Mouse (Mus musculus): Measurements from ENCODE around the gene Gm14569.

Gm14569 gene

DNA sequence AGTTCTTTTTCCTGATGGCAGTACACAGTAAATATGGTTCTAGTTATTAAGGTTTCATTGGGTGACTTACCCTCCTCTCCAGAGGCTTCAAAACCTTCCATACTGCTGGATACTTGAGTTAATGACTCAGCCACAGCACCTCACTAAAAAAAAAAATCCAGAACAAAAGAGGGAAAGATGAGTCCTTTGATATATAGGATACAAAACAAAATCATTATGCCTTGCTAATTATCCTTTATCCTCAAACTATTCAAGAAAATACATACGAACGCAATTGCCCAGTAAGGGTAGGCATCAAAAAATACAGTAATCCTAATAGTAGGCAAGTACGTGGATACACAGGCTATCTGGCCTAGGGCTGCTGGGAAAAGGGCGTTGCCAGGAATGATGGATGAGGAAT is at the start of gene Gm14569:
Gm14569 (minus strand) TSS at position 101 of the 400 bp plus-strand sequence.
- DNase-seq (ENCODE audit: low spot score in 2 of 2), result no peak

DNA sequence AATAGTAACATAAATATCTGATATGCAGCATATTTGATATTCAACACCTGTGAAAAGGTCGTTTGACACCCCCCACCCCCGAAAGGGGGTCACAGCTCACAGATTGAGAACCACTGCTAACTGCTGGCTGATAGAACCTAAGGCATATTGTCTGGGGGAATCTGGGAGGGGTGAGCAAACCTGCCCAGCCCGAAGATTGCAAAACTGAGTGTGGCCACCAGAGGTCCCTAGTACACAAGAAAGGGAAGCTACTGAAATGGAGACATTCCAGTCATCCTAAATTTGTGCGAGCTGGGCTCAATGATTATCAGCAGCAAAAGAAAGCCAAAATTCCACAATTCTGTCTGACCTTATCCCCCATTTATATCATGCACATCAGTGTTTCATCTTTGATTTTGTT is 42.9 kb upstream of the Gm14569 start:
- peak; percentile 68 to 86 for DNase-seq (ENCODE audit: low spot score in 2 of 2)

DNA sequence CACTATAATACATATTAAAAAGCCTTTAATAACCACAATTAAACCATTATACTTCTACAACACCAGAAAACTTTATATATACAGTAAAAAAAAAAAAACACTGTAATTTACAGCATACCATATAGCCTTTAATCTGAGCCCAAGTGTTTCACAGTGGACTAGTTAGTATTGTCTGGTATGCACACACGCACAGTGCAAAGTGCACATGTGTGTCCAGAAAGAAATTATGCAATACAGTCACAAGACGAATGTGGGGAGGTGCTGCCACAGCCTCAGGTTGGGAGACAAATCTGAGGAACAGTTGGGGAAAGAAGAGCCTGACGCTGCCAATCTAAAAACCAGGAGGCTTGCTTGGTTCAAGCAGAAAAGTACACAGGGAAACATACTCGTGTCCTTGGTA is 42.1 kb upstream of the Gm14569 start:
- DNase-seq (ENCODE audit: low spot score in 2 of 2), result no peak

DNA sequence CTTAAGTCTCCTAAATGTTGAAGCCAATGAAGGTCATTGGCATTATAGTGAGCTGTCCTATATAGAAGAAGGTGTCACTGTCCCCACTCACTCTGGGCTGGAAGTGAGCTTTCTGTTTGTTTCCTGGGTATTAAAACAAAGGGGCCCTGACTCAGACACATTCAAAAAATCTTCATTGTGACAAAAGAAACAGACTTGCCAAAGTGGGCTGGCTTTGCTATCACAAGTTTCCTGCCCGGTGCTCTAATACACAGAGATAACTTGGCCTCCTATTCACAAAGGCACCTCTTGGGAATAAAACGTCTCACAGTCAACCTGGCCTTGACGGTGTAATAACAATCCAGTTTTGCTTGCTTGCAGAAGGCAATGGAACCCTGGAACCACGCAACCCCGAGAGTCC is 38.6 kb upstream of the Gm14569 start:
- no peak for DNase-seq (ENCODE audit: low spot score in 2 of 2)

DNA sequence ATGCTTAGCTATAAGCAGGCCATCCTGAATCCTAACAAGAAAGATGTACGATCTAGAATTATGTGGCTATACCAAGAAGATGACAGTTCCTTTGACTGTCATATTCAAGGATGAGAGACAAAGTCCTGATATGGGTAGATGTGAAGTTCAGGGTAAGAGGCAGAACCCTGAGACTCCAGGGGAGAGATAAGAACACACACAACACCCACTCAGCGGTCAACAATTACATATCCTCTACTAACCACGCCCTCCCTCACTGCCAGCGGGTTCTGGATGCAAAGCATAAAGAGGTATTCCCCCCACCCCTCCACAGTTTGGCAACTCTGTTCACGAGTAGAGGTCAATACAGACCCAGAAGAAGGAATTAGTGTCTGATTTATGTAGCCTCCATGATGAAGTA is 32.1 kb upstream of the Gm14569 start:
- no peak for DNase-seq (ENCODE audit: low spot score in 2 of 2)

DNA sequence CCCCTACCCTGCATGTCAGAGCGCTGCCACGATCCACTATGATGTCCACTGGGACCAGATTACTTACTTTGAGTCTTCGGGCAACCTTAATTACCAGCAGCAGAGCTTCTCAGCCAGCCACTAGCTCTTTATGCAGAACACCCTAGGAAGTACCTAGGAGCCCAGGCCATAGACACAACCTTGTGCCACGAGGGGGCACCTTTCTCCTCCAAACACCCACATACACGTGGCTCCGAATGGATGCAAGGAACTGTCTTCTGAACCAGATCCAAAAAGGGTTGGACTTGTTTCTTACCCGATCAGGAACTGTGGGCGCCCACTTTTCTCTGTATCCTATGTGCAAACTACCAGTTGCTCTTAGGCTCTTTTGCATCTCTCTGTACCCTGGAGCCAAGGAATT is 22.1 kb upstream of the Gm14569 start:
- DNase-seq (ENCODE audit: low spot score in 2 of 2), result no peak

DNA sequence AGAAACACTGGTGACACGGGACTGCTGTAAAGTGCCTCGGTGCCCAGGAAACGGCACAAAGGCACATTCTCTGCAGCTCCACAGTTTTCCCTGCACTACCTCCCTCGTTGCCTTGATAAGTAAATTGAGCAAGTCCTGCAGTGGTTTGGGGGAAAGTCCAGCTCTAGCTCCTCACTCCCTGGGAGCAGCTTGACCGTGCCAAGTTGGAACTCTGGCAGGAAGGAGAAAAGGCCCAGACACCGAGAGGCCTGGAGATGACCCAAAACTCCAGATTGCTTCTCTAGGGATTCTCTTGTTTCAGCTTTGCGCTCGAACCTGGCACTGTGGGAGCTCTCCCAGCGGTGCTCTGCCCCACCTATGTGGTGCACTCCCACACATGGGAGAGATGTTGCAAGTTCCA is 21.6 kb upstream of the Gm14569 start:
- no peak for DNase-seq (ENCODE audit: low spot score in 2 of 2)

DNA sequence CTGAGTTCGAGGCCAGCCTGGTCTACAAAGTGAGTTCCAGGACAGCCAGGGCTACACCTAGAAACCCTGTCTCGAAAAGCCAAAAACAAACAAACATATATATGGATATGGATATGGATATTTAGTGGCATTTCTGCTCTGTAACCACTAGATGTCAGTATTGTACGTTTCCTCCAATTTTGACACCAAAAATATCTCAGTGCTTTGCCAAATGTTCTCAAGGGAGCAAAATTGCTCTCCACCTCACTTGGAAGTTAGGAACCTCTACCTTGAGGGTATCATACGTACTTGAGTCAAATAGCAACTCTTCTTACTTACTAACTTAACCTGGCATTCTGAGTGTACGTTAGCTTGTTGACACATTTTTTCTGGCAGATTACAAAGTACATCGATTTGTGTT is 15.2 kb upstream of the Gm14569 start:
- DNase-seq (ENCODE audit: low spot score in 2 of 2), result no peak

DNA sequence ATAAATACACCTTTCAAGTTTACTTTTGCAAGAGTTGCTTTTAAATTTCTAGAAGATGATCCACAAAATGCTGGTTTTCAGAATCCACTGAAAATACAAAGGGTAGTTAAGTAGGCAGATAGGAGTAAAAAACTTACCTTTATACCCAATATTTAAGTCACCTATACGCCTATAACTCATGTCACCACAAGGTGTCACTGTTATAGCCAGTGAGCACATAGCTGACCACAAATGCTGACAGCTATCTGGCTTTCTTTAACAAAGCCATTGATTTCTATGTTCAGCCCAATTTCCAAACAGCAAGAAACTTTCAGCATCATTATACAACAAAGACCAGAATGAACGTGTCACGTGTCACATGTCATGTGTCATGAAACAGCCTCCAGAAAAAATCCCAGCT is 2.1 kb downstream of the Gm14569 start:
- DNase-seq (ENCODE audit: low spot score in 2 of 2), result no peak

DNA sequence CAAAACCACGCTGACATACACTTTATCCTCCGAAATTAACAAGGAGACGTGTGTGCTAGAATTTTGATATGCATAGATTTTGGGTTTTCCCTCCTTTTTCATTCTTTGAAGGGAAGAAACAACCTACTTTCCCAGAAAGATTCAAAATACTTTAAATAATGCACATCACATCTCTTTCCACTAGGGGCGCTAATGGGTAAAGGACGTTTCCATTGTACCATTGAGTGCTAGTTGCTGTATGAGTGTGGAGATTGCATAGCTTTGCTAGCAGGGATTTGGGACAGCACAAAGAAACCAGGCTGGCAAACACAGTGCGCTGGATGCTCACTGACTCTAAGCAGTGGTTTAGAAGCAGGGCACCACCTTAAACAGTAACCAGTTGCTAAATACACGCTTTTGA is 3.6 kb downstream of the Gm14569 start:
- no peak for DNase-seq (ENCODE audit: low spot score in 2 of 2)

DNA sequence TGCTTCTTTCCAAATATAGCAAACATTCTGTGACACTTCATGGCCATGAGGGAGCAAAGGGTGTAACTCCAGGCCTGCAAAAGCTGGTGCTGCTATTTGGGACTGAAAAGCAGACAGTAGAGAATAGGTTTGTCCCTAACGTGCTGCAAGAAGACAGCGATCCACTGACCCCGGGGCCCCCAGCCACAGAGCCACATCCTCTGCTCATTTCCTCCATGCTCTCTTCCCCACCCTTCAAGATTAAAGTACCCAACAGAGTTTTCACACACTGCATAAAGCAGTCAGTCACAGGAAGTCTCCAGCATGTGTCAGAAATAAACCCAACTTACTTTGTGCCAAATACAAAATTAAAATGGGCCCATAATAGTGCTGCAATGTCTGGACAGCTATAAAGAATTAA is 16.8 kb downstream of the Gm14569 start:
- DNase-seq (ENCODE audit: low spot score in 2 of 2), result no peak

DNA sequence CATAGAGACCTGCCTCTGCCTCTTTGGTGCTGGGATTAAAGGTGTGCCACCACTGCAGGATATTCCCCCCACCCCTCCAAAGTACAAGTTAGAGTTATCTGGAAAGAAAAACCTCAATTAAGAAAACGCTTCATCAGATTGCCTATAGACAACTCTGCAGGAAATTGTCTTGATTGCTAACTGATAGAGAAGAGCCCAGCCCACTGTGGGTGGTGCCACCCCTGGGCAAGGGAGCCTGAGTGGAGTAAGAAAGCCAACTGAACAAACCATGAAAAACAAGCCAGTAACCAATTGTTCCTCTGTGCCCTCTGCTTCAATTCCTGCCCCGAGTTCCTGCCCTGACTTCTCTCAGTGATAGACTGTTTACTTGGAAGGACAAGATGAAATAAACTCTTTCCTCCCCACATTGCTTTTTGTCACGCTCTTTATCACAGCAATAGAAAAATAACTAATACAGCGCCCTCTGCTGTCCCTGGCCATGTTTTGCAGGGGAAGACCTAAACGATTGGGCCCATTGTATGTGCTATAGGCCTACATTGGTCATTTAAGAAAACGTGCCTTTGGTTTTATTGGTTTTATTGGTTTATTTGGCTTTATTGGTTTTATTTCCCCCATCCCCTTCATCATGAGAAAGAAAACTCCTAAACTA is 17.4 kb downstream of the Gm14569 start:
- peak in 1 of 2 experiments; percentile 20 for DNase-seq (ENCODE audit: low spot score in 2 of 2)

DNA sequence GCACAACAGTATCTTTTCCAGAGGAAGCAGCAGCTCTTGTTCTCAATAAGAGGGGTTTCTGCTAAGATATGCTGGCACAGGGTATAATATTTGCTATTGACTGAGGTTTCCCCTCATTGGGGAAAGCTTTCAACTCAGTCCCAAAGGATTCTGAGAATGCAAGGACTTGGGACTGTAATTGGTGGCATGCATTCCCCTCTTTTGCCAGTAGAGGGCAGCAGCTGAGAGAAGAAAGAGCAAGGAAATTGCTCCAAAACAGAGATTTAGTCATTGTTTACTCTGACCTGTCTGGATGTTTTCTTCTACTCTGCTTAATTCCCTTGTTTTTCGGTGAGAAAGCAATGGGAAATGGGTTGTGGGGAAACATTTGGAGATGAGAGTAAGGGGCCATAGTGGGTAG is 35.6 kb downstream of the Gm14569 start:
- DNase-seq (ENCODE audit: low spot score in 2 of 2), result peak in 1 of 2 experiments; percentile 29

DNA sequence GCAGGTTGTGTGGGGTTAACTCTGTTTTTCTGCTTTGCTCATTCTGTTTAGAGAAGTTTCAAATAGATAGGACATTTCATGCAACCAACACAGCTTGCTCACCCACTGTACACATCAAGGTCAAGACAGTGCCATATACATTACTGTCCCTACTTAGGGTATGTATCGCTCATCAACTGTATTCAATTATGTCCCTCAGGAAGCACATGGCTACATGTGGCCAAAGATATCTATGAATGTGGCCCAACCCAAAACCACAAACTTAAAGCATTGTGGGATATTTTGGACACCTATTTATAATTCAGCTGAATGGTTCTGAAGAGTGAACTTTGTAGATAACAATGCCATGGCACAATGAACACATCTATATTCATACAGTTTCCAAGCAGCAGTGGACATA is 53.7 kb downstream of the Gm14569 start:
- no peak for DNase-seq (ENCODE audit: low spot score in 2 of 2)

DNA sequence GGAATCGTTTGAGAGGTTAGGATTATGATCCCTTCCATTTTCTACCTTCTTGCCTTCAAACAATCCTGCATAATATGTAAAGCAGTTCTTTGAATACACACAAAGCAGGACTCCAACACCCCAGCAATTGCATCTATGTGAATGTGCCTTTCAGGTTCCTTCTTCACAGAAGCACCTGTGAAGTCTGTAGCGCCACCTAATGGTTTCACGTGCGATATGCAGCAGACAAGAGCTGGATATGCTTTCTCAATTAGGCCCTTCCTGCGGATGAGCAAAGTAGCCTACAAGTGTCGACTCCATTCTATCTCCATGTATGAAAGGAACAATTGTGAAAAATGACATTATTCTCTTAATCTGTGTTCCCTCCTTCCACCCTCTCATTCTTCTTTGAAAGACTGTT is 56.6 kb downstream of the Gm14569 start:
- peak; percentile 25 to 29 for DNase-seq (ENCODE audit: low spot score in 2 of 2)

DNA sequence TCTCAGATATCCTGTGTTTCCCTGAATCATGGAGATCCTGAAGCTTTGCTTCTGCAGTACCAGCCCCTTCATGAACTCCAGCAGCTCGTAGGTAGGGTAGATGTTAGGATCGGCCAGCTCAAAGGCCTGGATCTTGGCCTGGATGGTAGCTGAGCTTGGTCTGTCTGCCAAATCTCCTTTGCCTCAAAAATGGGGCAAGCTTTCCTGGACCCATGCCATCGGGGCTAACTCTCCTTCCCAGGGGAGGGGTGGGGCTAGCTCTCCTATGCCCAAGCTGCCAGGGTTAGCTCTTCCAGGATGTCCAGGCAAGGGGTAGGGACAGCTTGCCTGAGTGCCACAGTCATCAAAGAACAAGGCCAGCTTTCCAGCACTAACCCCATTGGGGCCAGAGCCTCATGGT is 72.5 kb downstream of the Gm14569 start:
- peak; percentile 22 to 47 for DNase-seq (ENCODE audit: low spot score in 2 of 2)

DNA sequence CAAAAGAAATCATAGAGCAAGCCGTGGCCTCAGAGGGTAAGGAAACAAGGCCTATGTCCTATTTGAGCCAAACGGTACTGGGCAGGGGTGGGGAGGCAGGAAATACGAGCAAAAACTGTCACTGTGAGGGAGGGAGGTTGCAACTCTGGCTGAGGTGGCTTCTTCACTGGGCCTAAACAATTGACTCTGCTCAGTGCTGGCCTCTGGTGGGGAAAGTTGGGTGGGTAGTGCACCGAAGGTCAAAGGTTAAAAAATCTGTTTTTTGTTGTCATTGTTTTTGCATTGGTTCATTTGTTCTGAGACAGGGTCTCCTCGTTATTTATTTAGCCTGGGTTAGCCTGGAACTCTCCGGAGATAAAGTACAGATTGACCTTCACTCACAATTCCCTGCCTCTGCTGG is 89.3 kb downstream of the Gm14569 start:
- no peak for DNase-seq (ENCODE audit: low spot score in 2 of 2)

DNA sequence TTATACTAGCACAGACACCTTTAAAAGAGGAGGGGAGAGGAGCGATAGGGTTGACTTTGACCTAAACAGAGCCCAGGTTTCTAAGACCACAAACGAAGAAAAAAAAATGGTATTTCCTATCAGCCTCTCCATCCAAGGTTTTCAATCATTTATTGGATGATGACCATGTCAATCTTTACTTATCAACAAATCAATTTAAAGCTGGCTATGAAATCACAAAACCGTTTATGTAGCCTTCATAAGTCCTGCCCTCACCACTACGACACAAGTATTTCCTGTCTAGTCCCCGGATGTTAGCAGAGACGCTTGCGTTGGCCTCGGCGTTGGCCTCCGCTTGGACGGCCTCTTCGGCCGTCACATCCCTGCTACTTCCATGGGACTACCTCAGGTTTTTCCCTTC is 90.7 kb downstream of the Gm14569 start, which contains the start of gene Gm6268:
Gm6268 (plus strand) TSS at position 301 of the 400 bp plus-strand sequence.
- no peak for DNase-seq (ENCODE audit: low spot score in 2 of 2)

DNA sequence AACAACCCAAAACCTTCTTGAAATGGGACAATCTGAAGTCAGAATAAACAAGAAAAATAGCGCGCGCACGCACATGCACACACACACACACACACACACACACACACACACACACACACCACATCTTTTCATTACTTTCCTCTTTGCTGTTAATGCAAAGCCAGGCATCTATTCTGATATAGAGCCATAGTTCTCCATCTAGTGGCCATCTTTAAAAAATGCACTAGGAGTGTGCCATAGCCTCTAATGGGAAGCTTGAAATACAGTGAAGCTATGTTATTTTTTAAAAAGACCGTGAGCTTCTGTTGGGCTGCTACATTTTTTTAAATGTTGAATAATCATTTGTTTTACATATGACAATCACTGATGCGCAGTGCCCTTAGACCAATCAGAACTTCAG is 98.4 kb downstream of the Gm14569 start:
- DNase-seq (ENCODE audit: low spot score in 2 of 2), result no peak

DNA sequence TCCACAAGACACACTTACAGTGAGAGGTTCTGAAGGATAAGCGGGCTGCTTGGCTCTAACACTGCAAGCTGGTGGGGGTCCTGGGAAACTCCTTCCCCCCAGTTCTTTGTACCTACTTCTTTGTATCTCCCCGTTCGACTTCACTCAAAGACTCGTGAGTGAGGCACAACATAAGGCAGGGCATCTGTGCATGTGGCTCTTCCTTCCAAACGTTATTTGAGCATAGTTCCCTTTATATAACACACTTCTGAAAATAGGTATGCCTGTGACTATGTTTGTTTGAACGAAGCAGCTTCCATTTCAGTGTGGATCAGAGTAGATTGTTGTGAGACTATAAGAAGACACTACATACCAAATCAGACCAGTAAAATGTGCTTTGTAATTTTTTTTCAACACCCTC is 99.0 kb downstream of the Gm14569 start:
- DNase-seq (ENCODE audit: low spot score in 2 of 2), result peak in 1 of 2 experiments; percentile 38

DNA sequence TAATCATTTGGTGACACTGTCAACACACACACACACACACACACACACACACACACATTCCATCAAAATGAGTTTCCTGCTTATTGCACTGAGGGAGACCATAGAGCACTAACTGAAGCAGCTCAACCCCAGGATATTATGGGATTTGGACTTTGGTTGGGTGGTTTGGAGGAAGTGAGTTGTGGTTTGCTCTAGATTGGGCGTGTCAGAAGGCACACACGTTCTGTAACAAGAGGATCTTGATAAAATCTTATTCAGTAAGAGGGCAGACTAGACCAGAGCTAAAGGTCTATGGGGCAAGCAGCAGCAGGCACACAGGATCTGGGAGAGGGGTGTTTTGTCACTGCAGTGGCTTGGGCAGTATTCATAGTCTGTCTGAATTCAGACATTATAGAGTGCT is 101.1 kb downstream of the Gm14569 start:
- no peak for DNase-seq (ENCODE audit: low spot score in 2 of 2)

DNA sequence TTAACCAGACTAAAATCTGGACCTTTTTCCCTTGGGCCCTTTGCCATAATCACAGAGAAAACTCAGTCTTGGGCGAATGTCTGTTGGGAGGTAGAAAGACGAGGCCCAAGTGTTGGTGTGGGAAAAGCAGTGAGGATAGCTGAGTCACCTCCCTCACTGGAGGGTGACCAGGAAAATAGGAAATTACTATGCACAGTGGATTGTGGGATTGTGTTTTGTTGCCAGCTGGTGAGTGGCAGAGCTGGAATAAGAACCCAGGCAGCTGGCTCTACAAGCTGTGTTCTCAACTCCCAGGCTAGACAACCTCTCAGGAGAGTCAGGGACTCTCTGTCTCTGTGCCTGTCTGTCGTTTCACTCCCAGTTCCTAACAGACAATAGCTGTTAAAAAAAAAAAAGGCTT is 101.7 kb downstream of the Gm14569 start:
- peak; percentile 54 to 70 for DNase-seq (ENCODE audit: low spot score in 2 of 2)

DNA sequence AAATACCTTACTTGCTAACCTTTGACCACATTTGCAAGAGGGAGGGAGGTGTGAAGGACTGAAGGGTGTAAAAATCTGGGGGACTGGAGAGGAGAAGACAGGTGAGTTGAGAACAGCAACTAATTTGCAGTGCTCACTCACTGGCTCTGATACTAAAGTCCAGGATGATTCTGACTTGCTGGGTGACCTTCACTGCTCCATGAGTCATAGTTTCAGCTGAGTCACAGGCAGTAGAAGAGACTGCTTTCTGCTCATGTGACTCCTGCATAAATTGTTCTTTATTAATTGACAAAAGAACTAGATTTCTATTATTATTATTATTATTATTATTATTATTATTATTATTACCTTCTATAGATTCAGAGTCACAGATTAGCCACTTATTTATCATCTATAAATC is 106.3 kb downstream of the Gm14569 start:
- no peak for DNase-seq (ENCODE audit: low spot score in 2 of 2)

All from right cerebral cortex, postnatal 10 days (tissue).